Mouse (Mus musculus): Measurements from ENCODE around the gene Sorbs1. TPM values are rescaled to one million over a fixed set of nuclear protein-coding genes. Genes with fewer than 3 reads are reported as not detected.

Sorbs1 gene
- polyA plus RNA-seq, 1 experiment from 2014 or later, result 94.7 TPM

GRCm38 (mm10) chr19:40435045-40435444 is 78.5 kb downstream of the Sorbs1 start:
- ATAC-seq (ENCODE audit: low FRiP score), result no peak
- H3K4me1 ChIP-seq, result peaks cover 36% of the 10 kb centered on the region
- peak overlapping the region; percentile 72 for H3K27ac ChIP-seq (replicated peaks)
- no peaks in the 10 kb centered on the region for H3K27me3 ChIP-seq (replicated peaks)
- H3K4me3 ChIP-seq (replicated peaks), result no peak overlapping the region
- 90% methylated on average over 7 of the region's 7 CpGs for WGBS
- no peak overlapping the region for H3K4me2 ChIP-seq
- H3K36me3 ChIP-seq, result no peaks in the 10 kb centered on the region
- no peaks in the 10 kb centered on the region for H3K9me3 ChIP-seq (replicated peaks)
- no peak overlapping the region for H3K9ac ChIP-seq (replicated peaks)

GRCm38 (mm10) chr19:40434042-40434869 is 79.3 kb downstream of the Sorbs1 start:
- H3K27ac ChIP-seq (replicated peaks), result peak overlapping the region; percentile 72
- no peak overlapping the region for H3K9ac ChIP-seq (replicated peaks)
- 34% methylated on average over 10 of the region's 10 CpGs for WGBS
- no peaks in the 10 kb centered on the region for H3K27me3 ChIP-seq (replicated peaks)
- peak; percentile 85 for ATAC-seq (ENCODE audit: low FRiP score)
- H3K36me3 ChIP-seq, result no peaks in the 10 kb centered on the region
- H3K4me1 ChIP-seq, result peaks cover 36% of the 10 kb centered on the region
- H3K4me2 ChIP-seq, result no peak overlapping the region
- H3K9me3 ChIP-seq (replicated peaks), result no peaks in the 10 kb centered on the region
- no peak overlapping the region for H3K4me3 ChIP-seq (replicated peaks)

GRCm38 (mm10) chr19:40433316-40433912 is 80.2 kb downstream of the Sorbs1 start:
- Histone ChIP-seq H3K9me3 (replicated peaks) (no peaks in the 10 kb centered on the region), H3K4me2 (no peak overlapping the region), H3K4me1 (peaks cover 33% of the 10 kb centered on the region), H3K36me3 (no peaks in the 10 kb centered on the region), H3K4me3 (replicated peaks) (no peak overlapping the region), H3K27ac (replicated peaks) (peak overlapping the region; percentile 72; the same call in 1 of the 2 replicates), H3K27me3 (replicated peaks) (no peaks in the 10 kb centered on the region), H3K9ac (replicated peaks) (no peak overlapping the region)
- WGBS, result 54% methylated on average over 8 of the region's 8 CpGs
- ATAC-seq (ENCODE audit: low FRiP score), result no peak

- Histone ChIP-seq H3K27ac (replicated peaks) (no peak overlapping the region), H3K9ac (replicated peaks) (no peak overlapping the region), H3K27me3 (replicated peaks) (no peaks in the 10 kb centered on the region), H3K4me3 (replicated peaks) (no peak overlapping the region), H3K4me2 (no peak overlapping the region), H3K36me3 (no peaks in the 10 kb centered on the region), H3K9me3 (replicated peaks) (no peaks in the 10 kb centered on the region), H3K4me1 (peaks cover 25% of the 10 kb centered on the region)
- ATAC-seq (ENCODE audit: low FRiP score), result no peak
- 75% methylated on average over 4 of the region's 4 CpGs for WGBS
Observed at GRCm38 (mm10) chr19:40431969-40432368, 81.6 kb downstream of the Sorbs1 start.

- 85% methylated on average over 3 of the region's 3 CpGs for WGBS
- Histone ChIP-seq H3K9me3 (replicated peaks) (no peaks in the 10 kb centered on the region), H3K36me3 (no peaks in the 10 kb centered on the region), H3K4me3 (replicated peaks) (no peak overlapping the region), H3K9ac (replicated peaks) (no peak overlapping the region), H3K27ac (replicated peaks) (no peak overlapping the region), H3K27me3 (replicated peaks) (no peaks in the 10 kb centered on the region), H3K4me2 (no peak overlapping the region), H3K4me1 (peaks cover 33% of the 10 kb centered on the region)
- no peak for ATAC-seq (ENCODE audit: low FRiP score)
Observed at GRCm38 (mm10) chr19:40429572-40429971, 84.0 kb downstream of the Sorbs1 start.

- H3K27me3 ChIP-seq (replicated peaks), result no peaks in the 10 kb centered on the region
- H3K4me2 ChIP-seq, result no peak overlapping the region
- 83% methylated on average over 3 of the region's 3 CpGs for WGBS
Observed at GRCm38 (mm10) chr19:40429169-40429568, 84.4 kb downstream of the Sorbs1 start.

GRCm38 (mm10) chr19:40426103-40426960 is 87.2 kb downstream of the Sorbs1 start:
- H3K9ac ChIP-seq (replicated peaks), result no peak overlapping the region
- H3K27ac ChIP-seq (replicated peaks), result peak overlapping the region; percentile 62
- peaks cover 18% of the 10 kb centered on the region; the same call in 1 of the 2 replicates for H3K4me1 ChIP-seq

More at GRCm38 (mm10) chr19:40429169-40429568, 84.4 kb downstream of the Sorbs1 start:
- H3K36me3 ChIP-seq, result no peaks in the 10 kb centered on the region
- H3K4me3 ChIP-seq (replicated peaks), result no peak overlapping the region
- no peak overlapping the region for H3K9ac ChIP-seq (replicated peaks)
- peaks cover 29% of the 10 kb centered on the region for H3K4me1 ChIP-seq
- no peaks in the 10 kb centered on the region for H3K9me3 ChIP-seq (replicated peaks)
- no peak for ATAC-seq (ENCODE audit: low FRiP score)
- H3K27ac ChIP-seq (replicated peaks), result no peak overlapping the region

GRCm38 (mm10) chr19:40425326-40425725 is 88.3 kb downstream of the Sorbs1 start:
- ATAC-seq (ENCODE audit: low FRiP score), result no peak
- peak overlapping the region; percentile 62 for H3K27ac ChIP-seq (replicated peaks)
- no peak overlapping the region for H3K4me3 ChIP-seq (replicated peaks)
- H3K9me3 ChIP-seq (replicated peaks), result no peaks in the 10 kb centered on the region
- H3K36me3 ChIP-seq, result no peaks in the 10 kb centered on the region
- H3K4me1 ChIP-seq, result peaks cover 13% of the 10 kb centered on the region; the same call in 1 of the 2 replicates
- no peak overlapping the region for H3K4me2 ChIP-seq
- no peaks in the 10 kb centered on the region for H3K27me3 ChIP-seq (replicated peaks)
- WGBS, result 56% methylated on average over 5 of the region's 5 CpGs
- no peak overlapping the region for H3K9ac ChIP-seq (replicated peaks)

More at GRCm38 (mm10) chr19:40426103-40426960, 87.2 kb downstream of the Sorbs1 start:
- WGBS, result 81% methylated on average over 16 of the region's 16 CpGs
- peak; percentile 53; the same call in 1 of the 2 replicates for ATAC-seq (ENCODE audit: low FRiP score)
- Histone ChIP-seq H3K4me2 (no peak overlapping the region), H3K4me3 (replicated peaks) (no peak overlapping the region), H3K36me3 (no peaks in the 10 kb centered on the region), H3K27me3 (replicated peaks) (no peaks in the 10 kb centered on the region), H3K9me3 (replicated peaks) (no peaks in the 10 kb centered on the region)

GRCm38 (mm10) chr19:40421037-40421436 is 92.5 kb downstream of the Sorbs1 start:
- H3K4me1 ChIP-seq, result peaks cover 9% of the 10 kb centered on the region; the same call in 1 of the 2 replicates
- H3K9ac ChIP-seq (replicated peaks), result no peak overlapping the region
- ATAC-seq (ENCODE audit: low FRiP score), result no peak
- H3K36me3 ChIP-seq, result no peaks in the 10 kb centered on the region
- H3K9me3 ChIP-seq (replicated peaks), result no peaks in the 10 kb centered on the region
- H3K27ac ChIP-seq (replicated peaks), result 0 out of 2 replicates have a peak overlapping the region, but pooled peaks have one; percentile 54
- no peaks in the 10 kb centered on the region for H3K27me3 ChIP-seq (replicated peaks)
- H3K4me2 ChIP-seq, result no peak overlapping the region
- 35% methylated on average over 7 of the region's 7 CpGs for WGBS
- no peak overlapping the region for H3K4me3 ChIP-seq (replicated peaks)

GRCm38 (mm10) chr19:40419315-40419714 is 94.3 kb downstream of the Sorbs1 start:
- Histone ChIP-seq H3K27ac (replicated peaks) (no peak overlapping the region), H3K9me3 (replicated peaks) (no peaks in the 10 kb centered on the region), H3K4me3 (replicated peaks) (no peak overlapping the region), H3K36me3 (no peaks in the 10 kb centered on the region), H3K9ac (replicated peaks) (no peak overlapping the region), H3K27me3 (replicated peaks) (no peaks in the 10 kb centered on the region), H3K4me1 (peaks cover 10% of the 10 kb centered on the region), H3K4me2 (no peak overlapping the region)
- no peak for ATAC-seq (ENCODE audit: low FRiP score)
- 84% methylated on average over 7 of the region's 7 CpGs for WGBS

GRCm38 (mm10) chr19:40417155-40417821 is 96.3 kb downstream of the Sorbs1 start:
- no peak for ATAC-seq (ENCODE audit: low FRiP score)
- Histone ChIP-seq H3K4me1 (peaks cover 10% of the 10 kb centered on the region), H3K27ac (replicated peaks) (peak overlapping the region; percentile 51; the same call in 1 of the 2 replicates), H3K4me3 (replicated peaks) (no peak overlapping the region), H3K9ac (replicated peaks) (no peak overlapping the region), H3K36me3 (no peaks in the 10 kb centered on the region), H3K9me3 (replicated peaks) (no peaks in the 10 kb centered on the region), H3K4me2 (no peak overlapping the region), H3K27me3 (replicated peaks) (no peaks in the 10 kb centered on the region)
- WGBS, result 75% methylated on average over 8 of the region's 8 CpGs

Data from neural tube, embryonic 15.5 days (tissue).